Mouse (Mus musculus) ovary, postnatal 10 days (tissue): ENCODE measurements around the gene Ros1.

Experiments used
- DNase-seq: peaks from one replicate; pipeline ENCODE4 v3.0.0; 2022; ENCODE audit warnings: low spot score

The Ros1 gene

GRCm38 (mm10) chr10:52159704-52160103 lies 35.3 kb downstream of the Ros1 start:
- no peak for DNase-seq

- DNase-seq, result no peak
Observed at GRCm38 (mm10) chr10:52133354-52134074, 61.5 kb downstream of the Ros1 start.

- no peak for DNase-seq
Observed at GRCm38 (mm10) chr10:52130762-52131161, 64.3 kb downstream of the Ros1 start.

GRCm38 (mm10) chr10:52128874-52129412 lies 66.1 kb downstream of the Ros1 start:
- DNase-seq, result no peak

GRCm38 (mm10) chr10:52106164-52106757 lies 88.8 kb downstream of the Ros1 start:
- DNase-seq, result no peak

GRCm38 (mm10) chr10:52101273-52101672 lies 93.8 kb downstream of the Ros1 start:
- DNase-seq, result no peak

GRCm38 (mm10) chr10:52092181-52092580 lies 102.9 kb downstream of the Ros1 start:
- DNase-seq, result no peak

- no peak for DNase-seq
Observed at GRCm38 (mm10) chr10:52086681-52087080, 108.4 kb downstream of the Ros1 start.

- DNase-seq, result no peak
Observed at GRCm38 (mm10) chr10:52072482-52072881, 122.6 kb downstream of the Ros1 start.

- DNase-seq, result no peak
Observed at GRCm38 (mm10) chr10:52048287-52048686, 146.8 kb downstream of the Ros1 start.

GRCm38 (mm10) chr10:52043086-52043485 lies 152.0 kb downstream of the Ros1 start:
- no peak for DNase-seq

GRCm38 (mm10) chr10:52039392-52039791 lies 155.7 kb downstream of the Ros1 start:
- no peak for DNase-seq

- DNase-seq, result no peak
Observed at GRCm38 (mm10) chr10:52033729-52034128, 161.3 kb downstream of the Ros1 start.

- no peak for DNase-seq
Observed at GRCm38 (mm10) chr10:52029421-52030080, 165.5 kb downstream of the Ros1 start.

GRCm38 (mm10) chr10:52028561-52029370 lies 166.3 kb downstream of the Ros1 start:
- no peak for DNase-seq

- DNase-seq, result no peak
Observed at GRCm38 (mm10) chr10:52027161-52028035, 167.6 kb downstream of the Ros1 start.

- no peak for DNase-seq
Observed at GRCm38 (mm10) chr10:52025821-52026220, 169.2 kb downstream of the Ros1 start.

- DNase-seq, result no peak
Observed at GRCm38 (mm10) chr10:52025291-52025690, 169.8 kb downstream of the Ros1 start.

GRCm38 (mm10) chr10:52024053-52024410 lies 171.0 kb downstream of the Ros1 start:
- no peak for DNase-seq

GRCm38 (mm10) chr10:52023213-52024052 lies 171.6 kb downstream of the Ros1 start:
- DNase-seq, result no peak
